Mouse (Mus musculus): ENCODE results near the gene Ddn. TPM values are rescaled to one million over a fixed set of nuclear protein-coding genes. Genes with fewer than 3 reads are reported as not detected.
A peak's percentile ranks its signal among the peaks of the same experiment; 100 is the strongest.
"Not testable (repeated sequence)": the region's sequence is repeated elsewhere in the genome, so short reads cannot be mapped to it uniquely, and the experiment has no call there.

Ddn gene
- polyA plus RNA-seq, 1 experiment from 2014 or later, result not detected

DNA sequence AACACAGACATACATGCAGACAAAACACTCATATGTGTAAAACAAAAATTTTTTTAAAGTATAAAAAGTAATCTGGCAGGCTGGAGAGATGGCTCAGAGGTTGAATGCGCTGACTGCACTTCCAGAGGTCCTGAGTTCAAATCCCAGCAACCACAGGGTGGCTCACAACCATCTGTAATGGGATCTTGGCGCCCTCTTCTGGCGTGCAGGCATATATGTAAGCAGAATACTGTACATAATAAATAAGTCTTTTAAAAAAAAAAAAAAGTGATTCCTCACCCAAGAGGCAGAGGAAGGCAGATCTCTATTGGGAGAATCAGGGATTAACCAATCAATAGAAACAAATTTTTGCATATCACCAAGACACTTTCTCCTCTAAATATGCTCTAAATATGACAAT lies 14.1 kb upstream of the Ddn start:
- 65% methylated on average over 3 of the region's 3 CpGs for WGBS
- Histone ChIP-seq H3K9me3 (no peaks in the 10 kb centered on the region), H3K9ac (no peak overlapping the region), H3K36me3 (peaks cover 22% of the 10 kb centered on the region), H3K4me1 (no peaks in the 10 kb centered on the region), H3K27me3 (replicated peaks) (no peaks in the 10 kb centered on the region), H3K4me2 (no peak overlapping the region), H3K27ac (no peak overlapping the region), H3K4me3 (replicated peaks) (no peak overlapping the region)
- no peak for ATAC-seq (ENCODE audit: insufficient read depth, low FRiP score, low read depth)

DNA sequence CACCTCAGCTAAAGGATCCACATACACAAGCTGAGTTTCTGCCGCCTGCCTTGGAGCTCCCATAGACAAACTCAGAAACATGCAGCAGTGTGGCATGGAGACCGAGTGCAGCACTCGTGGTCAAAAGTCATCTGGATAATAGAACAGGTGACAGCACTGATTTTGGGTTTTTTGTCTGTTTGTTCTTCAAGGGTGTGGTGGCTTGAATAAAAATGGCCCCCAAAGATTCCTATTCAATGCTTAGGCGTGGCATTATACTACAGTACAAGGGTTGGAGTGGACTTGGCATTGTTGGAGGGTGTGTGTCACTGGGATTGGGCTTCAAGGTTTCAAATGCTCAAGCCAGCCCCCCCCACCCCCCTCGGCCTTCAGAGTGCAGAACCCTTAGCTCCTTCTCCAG lies 12.9 kb upstream of the Ddn start:
- H3K4me1 ChIP-seq, result no peaks in the 10 kb centered on the region
- H3K9ac ChIP-seq, result no peak overlapping the region
- H3K36me3 ChIP-seq, result peaks cover 23% of the 10 kb centered on the region
- ATAC-seq (ENCODE audit: insufficient read depth, low FRiP score, low read depth), result no peak
- WGBS, result 83% methylated on average over 5 of the region's 5 CpGs
- no peaks in the 10 kb centered on the region for H3K27me3 ChIP-seq (replicated peaks)
- H3K4me2 ChIP-seq, result no peak overlapping the region
- no peak overlapping the region for H3K4me3 ChIP-seq (replicated peaks)
- no peaks in the 10 kb centered on the region for H3K9me3 ChIP-seq
- H3K27ac ChIP-seq, result no peak overlapping the region

DNA sequence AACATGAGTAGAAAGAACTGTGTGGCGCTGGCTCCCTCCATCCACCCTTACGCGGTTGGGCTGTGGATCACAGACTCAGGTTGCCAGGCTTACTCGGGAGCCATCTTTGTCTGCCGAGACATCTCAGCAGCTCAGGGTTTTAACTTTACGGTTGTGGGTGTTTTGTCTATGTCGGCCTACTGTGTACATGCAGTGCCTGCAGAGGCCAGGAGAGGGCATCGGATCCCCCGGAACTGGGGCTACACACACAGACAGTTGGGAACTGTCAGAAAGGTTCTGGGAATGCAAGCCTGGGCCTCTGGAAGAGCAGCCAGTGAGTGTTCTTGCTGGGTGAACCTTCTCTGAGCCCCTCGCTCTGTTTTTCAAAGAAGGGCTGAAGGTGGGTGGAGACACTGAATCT lies 12.1 kb upstream of the Ddn start:
- H3K9me3 ChIP-seq, result no peaks in the 10 kb centered on the region
- H3K9ac ChIP-seq, result no peak overlapping the region
- no peak for ATAC-seq (ENCODE audit: insufficient read depth, low FRiP score, low read depth)
- no peak overlapping the region for H3K4me3 ChIP-seq (replicated peaks)
- no peak overlapping the region for H3K27ac ChIP-seq
- no peaks in the 10 kb centered on the region for H3K4me1 ChIP-seq
- no peak overlapping the region for H3K4me2 ChIP-seq
- H3K36me3 ChIP-seq, result peaks cover 28% of the 10 kb centered on the region
- H3K27me3 ChIP-seq (replicated peaks), result no peaks in the 10 kb centered on the region
- WGBS, result 43% methylated on average over 10 of the region's 10 CpGs

DNA sequence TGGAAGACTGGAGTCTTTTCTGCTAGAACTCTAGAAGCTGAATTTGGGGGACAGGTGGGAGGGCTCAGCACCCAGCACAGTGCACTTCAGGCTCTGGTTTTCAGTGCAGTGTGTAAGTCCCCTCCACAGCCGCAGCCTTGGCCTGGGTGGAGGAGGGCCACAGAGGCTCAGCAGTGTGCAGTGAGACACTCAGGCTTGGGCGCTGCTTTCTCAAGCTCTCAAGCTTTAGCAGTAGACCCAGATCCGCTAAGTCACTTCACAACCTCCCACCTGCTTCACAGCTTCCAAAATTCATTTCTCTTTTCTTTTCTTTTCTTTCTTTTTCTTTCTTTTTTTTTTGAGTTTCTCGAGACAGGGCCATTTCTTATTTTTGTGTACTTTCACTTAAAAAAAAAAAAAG lies 11.6 kb upstream of the Ddn start:
- H3K27ac ChIP-seq, result no peak overlapping the region
- peaks cover 28% of the 10 kb centered on the region for H3K36me3 ChIP-seq
- no peaks in the 10 kb centered on the region for H3K9me3 ChIP-seq
- H3K27me3 ChIP-seq (replicated peaks), result no peaks in the 10 kb centered on the region
- WGBS, result 96% methylated on average over 4 of the region's 4 CpGs
- no peaks in the 10 kb centered on the region for H3K4me1 ChIP-seq
- H3K4me3 ChIP-seq (replicated peaks), result no peak overlapping the region
- no peak overlapping the region for H3K9ac ChIP-seq
- ATAC-seq (ENCODE audit: insufficient read depth, low FRiP score, low read depth), result no peak
- H3K4me2 ChIP-seq, result no peak overlapping the region

DNA sequence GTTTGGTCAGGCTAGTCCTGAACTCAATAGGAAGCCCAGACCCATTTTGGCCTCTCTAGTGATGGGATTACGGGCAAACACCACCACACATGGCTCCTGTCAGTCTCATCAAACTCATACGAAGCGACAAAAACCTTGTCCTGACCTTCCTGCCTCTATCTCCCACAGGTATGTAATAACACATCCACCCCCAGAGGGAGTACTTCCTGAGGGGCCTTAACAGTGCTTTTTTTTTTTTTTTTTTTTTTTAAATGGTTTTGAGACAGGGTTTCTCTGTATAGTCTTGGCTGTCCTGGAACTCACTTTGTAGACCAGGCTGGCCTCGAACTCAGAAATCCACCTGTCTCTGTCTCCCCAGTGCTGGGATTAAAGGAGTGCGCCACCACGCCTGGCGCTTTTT lies 8.9 kb upstream of the Ddn start:
- WGBS, result 88% methylated on average over 7 of the region's 7 CpGs
- H3K36me3 ChIP-seq, result peaks cover 33% of the 10 kb centered on the region

DNA sequence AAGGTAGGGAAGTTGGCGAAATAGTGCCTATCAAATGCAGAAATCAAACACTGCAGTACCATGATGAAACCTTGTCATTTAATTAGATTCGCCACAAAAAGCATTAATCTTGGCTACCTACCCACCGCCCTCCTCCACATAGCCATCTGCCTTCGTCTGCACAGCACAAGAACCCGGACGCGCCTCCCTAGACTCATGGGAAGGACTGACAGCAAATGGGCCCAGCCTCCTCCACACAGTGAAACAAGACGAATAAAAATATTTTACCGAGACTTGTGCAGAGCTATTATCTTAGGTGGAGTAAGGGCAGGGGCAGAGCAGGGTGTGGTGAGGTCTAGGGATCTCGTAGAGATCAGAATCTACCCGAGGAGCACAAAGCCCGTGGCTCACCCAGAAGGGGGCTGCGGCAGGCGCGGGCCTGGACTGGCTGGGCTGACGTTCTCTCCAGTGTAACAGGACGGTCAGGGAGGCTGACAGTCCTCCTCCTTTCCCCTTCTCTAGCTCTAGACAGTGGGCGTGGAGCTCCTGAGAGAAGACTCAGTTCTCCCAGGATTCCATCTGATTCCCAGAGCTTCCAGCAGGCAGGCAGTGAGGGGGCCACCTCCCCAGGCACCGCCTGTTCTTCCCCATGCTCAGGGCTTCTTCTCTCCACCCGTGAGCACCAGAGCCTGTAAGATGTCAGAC lies 3.6 kb upstream of the Ddn start:
- Histone ChIP-seq H3K4me2 (no peak overlapping the region), H3K9me3 (no peaks in the 10 kb centered on the region), H3K4me3 (replicated peaks) (no peak overlapping the region), H3K4me1 (peaks cover 6% of the 10 kb centered on the region), H3K27me3 (replicated peaks) (peaks cover 18% of the 10 kb centered on the region), H3K9ac (no peak overlapping the region), H3K36me3 (peaks cover 30% of the 10 kb centered on the region), H3K27ac (no peak overlapping the region)
- no peak for ATAC-seq (ENCODE audit: insufficient read depth, low FRiP score, low read depth)
- WGBS, result 87% methylated on average over 20 of the region's 20 CpGs

More for the DNA sequence above, 8.9 kb upstream of the Ddn start:
- H3K27me3 ChIP-seq (replicated peaks), result no peaks in the 10 kb centered on the region
- H3K9me3 ChIP-seq, result no peaks in the 10 kb centered on the region
- H3K4me3 ChIP-seq (replicated peaks), result no peak overlapping the region
- ATAC-seq (ENCODE audit: insufficient read depth, low FRiP score, low read depth), result no peak
- H3K27ac ChIP-seq, result no peak overlapping the region
- no peak overlapping the region for H3K4me2 ChIP-seq
- H3K4me1 ChIP-seq, result no peaks in the 10 kb centered on the region
- no peak overlapping the region for H3K9ac ChIP-seq

DNA sequence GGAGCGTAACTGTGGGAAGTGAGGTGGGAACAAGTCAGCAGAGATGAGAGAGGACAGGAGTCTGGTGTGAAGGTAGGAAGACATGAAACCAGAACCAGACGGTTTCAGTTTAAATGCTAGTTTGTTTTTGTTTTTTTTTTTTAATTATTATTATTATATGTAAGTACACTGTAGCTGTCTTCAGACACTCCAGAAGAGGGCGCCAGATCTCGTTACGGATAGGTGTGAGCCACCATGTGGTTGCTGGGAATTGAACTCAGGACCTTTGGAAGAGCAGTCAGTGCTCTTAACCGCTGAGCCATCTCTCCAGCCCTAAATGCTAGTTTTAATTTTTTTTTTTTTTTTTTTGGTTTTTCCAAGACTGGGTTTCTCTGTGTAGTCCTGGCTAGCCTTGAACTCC lies 922 bp upstream of the Ddn start:
- WGBS, result 70% methylated on average over 6 of the region's 6 CpGs
- Histone ChIP-seq H3K27me3 (replicated peaks) (peaks cover 45% of the 10 kb centered on the region), H3K36me3 (peaks cover 19% of the 10 kb centered on the region), H3K4me1 (peaks cover 28% of the 10 kb centered on the region)
- not testable (repeated sequence) for H3K4me3 ChIP-seq (replicated peaks); H3K4me2 ChIP-seq; H3K27ac ChIP-seq; ATAC-seq (ENCODE audit: insufficient read depth, low FRiP score, low read depth); H3K9me3 ChIP-seq; H3K9ac ChIP-seq

DNA sequence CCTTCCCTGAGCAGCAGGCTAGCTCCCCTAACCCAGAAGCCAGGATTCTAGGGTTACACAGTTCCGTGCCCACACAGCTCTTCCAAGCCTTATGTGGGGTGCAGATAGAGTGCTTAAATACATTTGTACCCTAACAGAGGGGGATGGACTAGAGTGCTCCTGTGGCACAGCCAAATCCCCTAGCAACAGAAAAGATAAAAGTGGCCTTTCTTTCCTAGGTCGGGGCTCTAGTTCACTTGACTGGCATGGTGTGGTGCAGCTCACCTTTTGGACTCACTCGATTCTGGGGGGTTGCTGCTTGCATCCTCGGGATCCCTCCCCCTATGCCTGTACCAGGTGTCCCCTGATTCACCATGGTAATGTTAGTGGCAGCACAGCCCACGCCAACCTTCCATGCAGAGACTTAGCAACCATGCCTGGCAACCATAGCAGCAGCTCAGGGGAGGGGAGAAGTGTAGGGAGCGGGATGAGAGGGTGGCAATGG lies 597 bp downstream of the Ddn start:
- peak overlapping the region; percentile 80; the same call in 1 of the 2 replicates for H3K4me2 ChIP-seq

DNA sequence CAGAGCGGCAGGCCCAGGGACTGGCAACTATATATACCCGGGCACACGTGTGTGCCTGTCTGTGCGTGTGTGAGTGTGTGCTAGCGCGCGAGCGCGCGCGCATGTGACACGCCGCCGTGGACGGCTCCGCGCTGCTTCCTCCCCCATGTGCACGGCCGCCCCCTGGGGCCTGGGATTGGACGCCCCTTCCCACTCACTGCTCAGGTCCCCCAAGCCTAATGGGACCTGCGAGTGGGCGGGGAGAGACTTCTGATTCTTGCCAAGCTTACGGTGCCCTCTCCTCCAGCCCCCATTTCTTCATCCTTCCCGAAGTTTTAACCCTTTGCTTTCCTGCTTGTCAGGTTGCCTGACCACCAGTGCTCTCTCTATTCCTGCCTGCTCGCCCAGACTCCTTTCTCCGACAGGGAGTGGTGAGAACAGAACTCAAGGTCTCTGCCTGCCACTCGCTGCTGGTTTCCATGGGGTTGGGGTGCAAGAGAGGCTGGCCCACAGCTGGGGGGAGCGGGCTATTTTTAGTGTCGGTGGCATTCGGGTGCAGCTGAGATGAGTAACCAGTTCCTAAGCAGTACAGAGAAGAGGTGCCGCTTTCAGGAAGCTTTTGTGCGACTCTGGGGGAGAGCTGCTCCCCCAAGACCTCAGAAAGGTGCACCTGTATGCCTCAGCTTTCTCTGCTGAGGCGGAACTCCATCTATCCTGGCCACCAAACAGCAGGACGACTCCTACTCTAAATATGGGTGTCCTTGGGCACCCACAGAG lies 1.2 kb downstream of the Ddn start:
- H3K4me2 ChIP-seq, result peak overlapping the region; percentile 80
- H3K27me3 ChIP-seq (replicated peaks), result peaks cover 66% of the 10 kb centered on the region
- ATAC-seq (ENCODE audit: insufficient read depth, low FRiP score, low read depth), result no peak
- peak overlapping the region; percentile 42 for H3K4me3 ChIP-seq (replicated peaks)
- 2% methylated on average over 31 of the region's 34 CpGs for WGBS
- peaks cover 33% of the 10 kb centered on the region for H3K4me1 ChIP-seq
- H3K36me3 ChIP-seq, result peaks cover 7% of the 10 kb centered on the region; the same call in 1 of the 2 replicates
- H3K9ac ChIP-seq, result no peak overlapping the region
- no peak overlapping the region for H3K27ac ChIP-seq
- H3K9me3 ChIP-seq, result no peaks in the 10 kb centered on the region

More for the DNA sequence above, 597 bp downstream of the Ddn start:
- H3K36me3 ChIP-seq, result peaks cover 11% of the 10 kb centered on the region
- ATAC-seq (ENCODE audit: insufficient read depth, low FRiP score, low read depth), result no peak
- peaks cover 32% of the 10 kb centered on the region for H3K4me1 ChIP-seq
- 17% methylated on average over 6 of the region's 6 CpGs for WGBS
- no peak overlapping the region for H3K9ac ChIP-seq
- H3K27me3 ChIP-seq (replicated peaks), result peaks cover 60% of the 10 kb centered on the region
- peak overlapping the region; percentile 42 for H3K4me3 ChIP-seq (replicated peaks)
- no peak overlapping the region for H3K27ac ChIP-seq
- no peaks in the 10 kb centered on the region for H3K9me3 ChIP-seq

DNA sequence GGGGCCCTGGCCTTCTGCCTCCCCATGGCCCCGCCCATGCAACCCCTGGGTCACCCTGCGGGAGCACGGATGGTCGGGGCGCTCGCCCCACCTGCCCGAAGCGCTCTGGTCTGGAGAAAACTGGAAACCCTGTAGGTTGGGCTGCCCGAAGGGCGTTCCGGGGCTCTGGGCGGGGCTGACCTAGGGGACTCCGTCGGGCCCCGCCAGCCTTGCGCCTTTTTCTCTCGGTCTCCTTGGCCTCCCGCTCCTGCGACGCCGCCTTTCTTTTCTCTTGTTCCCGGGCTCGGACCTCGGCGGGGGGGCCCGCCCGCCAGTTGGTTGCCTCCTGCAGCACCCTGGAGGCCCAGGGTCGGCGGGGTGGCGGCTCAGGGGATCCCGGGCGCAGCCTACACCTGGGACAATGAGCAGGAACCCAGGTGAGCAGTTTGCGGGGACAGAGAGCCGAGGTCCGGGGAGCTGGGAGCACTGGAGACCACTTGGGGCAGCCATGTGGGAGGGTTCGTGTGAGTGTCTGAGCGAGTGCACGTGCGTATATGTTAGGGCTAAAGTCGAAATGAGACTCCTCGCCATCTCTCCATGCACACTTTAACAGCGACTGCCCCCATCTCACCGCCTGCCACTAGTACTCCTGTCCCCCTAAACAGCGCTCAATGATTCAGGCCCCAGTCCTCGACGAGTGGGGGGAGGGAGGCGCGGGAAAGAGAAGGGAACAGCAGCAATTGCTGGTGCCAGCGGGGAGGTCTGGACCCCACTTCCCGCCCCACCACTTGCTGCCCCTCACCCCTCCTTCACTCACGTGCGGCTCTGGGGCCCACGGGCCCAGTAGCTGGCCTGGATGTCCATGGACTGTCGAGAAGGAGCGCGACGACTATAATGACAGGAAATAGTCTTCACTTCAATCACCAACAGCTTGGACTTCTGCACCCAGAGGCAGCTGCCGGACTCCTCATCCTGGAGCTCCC lies 2.2 kb downstream of the Ddn start:
- no peak overlapping the region for H3K27ac ChIP-seq
- peak overlapping the region; percentile 80 for H3K4me2 ChIP-seq
- no peaks in the 10 kb centered on the region for H3K9me3 ChIP-seq
- H3K4me1 ChIP-seq, result peaks cover 33% of the 10 kb centered on the region
- WGBS, result under 1% methylated on average over 53 of the region's 58 CpGs
- H3K27me3 ChIP-seq (replicated peaks), result peaks cover 76% of the 10 kb centered on the region
- ATAC-seq (ENCODE audit: insufficient read depth, low FRiP score, low read depth), result peak; percentile 15; the same call in 1 of the 2 replicates
- peak overlapping the region; percentile 42 for H3K4me3 ChIP-seq (replicated peaks)
- no peak overlapping the region for H3K9ac ChIP-seq
- H3K36me3 ChIP-seq, result no peaks in the 10 kb centered on the region

DNA sequence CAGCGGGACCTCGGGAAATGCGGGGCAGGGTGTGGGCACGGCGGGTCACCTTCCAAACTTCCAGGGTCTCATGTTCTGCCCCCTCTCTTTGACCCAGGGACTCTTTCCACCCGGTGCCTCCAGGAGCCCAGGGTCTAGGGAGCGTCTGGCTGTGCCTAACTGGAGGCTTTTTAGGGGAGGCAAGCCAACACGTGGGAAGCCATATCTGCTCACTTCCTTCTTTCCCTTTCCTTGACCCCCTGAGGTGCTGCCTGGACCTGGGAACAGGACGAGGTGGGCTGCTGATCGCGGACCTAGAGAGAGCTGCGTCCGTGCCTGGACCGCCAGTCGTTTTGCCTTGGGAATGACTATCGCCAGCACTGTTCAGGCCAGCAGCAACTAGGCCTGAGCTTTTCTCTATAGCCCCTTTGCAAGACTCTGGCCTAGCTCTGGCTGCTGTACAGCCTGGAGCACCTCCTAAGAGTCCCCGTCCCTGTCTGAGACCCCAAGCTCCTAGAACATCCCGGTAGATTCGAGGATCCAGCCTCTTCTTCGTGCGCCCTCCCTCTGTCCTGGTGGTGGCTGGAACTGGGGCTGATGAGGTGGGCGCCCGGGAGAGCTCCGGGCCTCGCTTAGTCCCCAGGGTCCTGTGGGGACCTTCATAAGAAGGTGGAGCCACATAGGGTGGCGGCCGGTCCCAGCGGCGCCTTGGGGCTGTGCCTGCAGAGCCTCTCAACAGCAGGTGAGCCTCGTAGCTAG lies 3.0 kb downstream of the Ddn start:
- H3K27me3 ChIP-seq (replicated peaks), result peaks cover 84% of the 10 kb centered on the region
- WGBS, result 14% methylated on average over 30 of the region's 30 CpGs
- no peak overlapping the region for H3K9ac ChIP-seq
- H3K27ac ChIP-seq, result no peak overlapping the region
- H3K4me1 ChIP-seq, result peaks cover 33% of the 10 kb centered on the region
- 0 out of 2 replicates have a peak, but pooled peaks have one; percentile 4 for ATAC-seq (ENCODE audit: insufficient read depth, low FRiP score, low read depth)
- peak overlapping the region; percentile 90 for H3K4me2 ChIP-seq
- no peaks in the 10 kb centered on the region for H3K9me3 ChIP-seq
- H3K36me3 ChIP-seq, result no peaks in the 10 kb centered on the region
- H3K4me3 ChIP-seq (replicated peaks), result peak overlapping the region; percentile 42

All from stomach, embryonic 15.5 days (tissue).